Mouse (Mus musculus): Measurements from ENCODE around the gene Fcgbp.

- TF ChIP-seq POLR2A (IDR thresholded peaks at IDR 0.05; ENCODE audit: insufficient read depth, low read length) (no peak), EP300 (IDR thresholded peaks at IDR 0.05; ENCODE audit: insufficient read depth, low read depth, low read length) (no peak), CTCF (IDR thresholded peaks at IDR 0.05; ENCODE audit: low read depth, low read length) (peak; percentile 21)
Measured at GRCm38 (mm10) chr7:28165406-28165805, 94.4 kb downstream of the Fcgbp start.
